Mouse (Mus musculus): ENCODE results near the gene Smarcd3. TPM values are rescaled to one million over a fixed set of nuclear protein-coding genes. Genes with fewer than 3 reads are reported as not detected.

Gene Smarcd3
- total RNA-seq, 2 experiments from 2014 or later, result 95.3 to 108 TPM

GRCm38 (mm10) chr5:24623041-24623985 is 898 bp downstream of the Smarcd3 start:
- DNase-seq (ENCODE audit: low spot score in 2 of 2), result peak in 1 of 2 experiments; percentile 36
- intact Hi-C loops (cut with DNase I), result no loop called here

GRCm38 (mm10) chr5:24622386-24623040 is 1.7 kb downstream of the Smarcd3 start:
- no peak for DNase-seq (ENCODE audit: low spot score in 2 of 2)
- intact Hi-C loops (cut with DNase I), result no loop called here

- no peak for DNase-seq (ENCODE audit: low spot score in 2 of 2)
- intact Hi-C loops (cut with DNase I), result no loop called here
These were observed 3.6 kb downstream of the Smarcd3 start for GRCm38 (mm10) chr5:24620626-24621025.

- intact Hi-C loops (cut with DNase I), result no loop called here
- DNase-seq (ENCODE audit: low spot score in 2 of 2), result no peak
These were observed 4.1 kb downstream of the Smarcd3 start for GRCm38 (mm10) chr5:24620116-24620515.

- no peak for DNase-seq (ENCODE audit: low spot score in 2 of 2)
- intact Hi-C loops (cut with DNase I), result no loop called here
These were observed 5.3 kb downstream of the Smarcd3 start for GRCm38 (mm10) chr5:24618921-24619320.

GRCm38 (mm10) chr5:24615097-24615496 is 9.1 kb downstream of the Smarcd3 start:
- intact Hi-C loops (cut with DNase I), result no loop called here
- DNase-seq (ENCODE audit: low spot score in 2 of 2), result no peak

GRCm38 (mm10) chr5:24612302-24612649 is 11.9 kb downstream of the Smarcd3 start:
- intact Hi-C loops (cut with DNase I), result no loop called here
- DNase-seq (ENCODE audit: low spot score in 2 of 2), result no peak

GRCm38 (mm10) chr5:24611366-24612301 is 12.6 kb downstream of the Smarcd3 start:
- intact Hi-C loops (cut with DNase I), result no loop called here
- no peak for DNase-seq (ENCODE audit: low spot score in 2 of 2)

GRCm38 (mm10) chr5:24609388-24609787 is 14.8 kb downstream of the Smarcd3 start:
- intact Hi-C loops (cut with DNase I), result no loop called here
- no peak for DNase-seq (ENCODE audit: low spot score in 2 of 2)

GRCm38 (mm10) chr5:24605980-24606665 is 18.1 kb downstream of the Smarcd3 start:
- DNase-seq (ENCODE audit: low spot score in 2 of 2), result no peak
- intact Hi-C loops (cut with DNase I), result no loop called here

- DNase-seq (ENCODE audit: low spot score in 2 of 2), result no peak
- intact Hi-C loops (cut with DNase I), result no loop called here
These were observed 18.8 kb downstream of the Smarcd3 start for GRCm38 (mm10) chr5:24605321-24605979.

GRCm38 (mm10) chr5:24604656-24605100 is 19.5 kb downstream of the Smarcd3 start:
- intact Hi-C loops (cut with DNase I), result no loop called here
- DNase-seq (ENCODE audit: low spot score in 2 of 2), result peak; percentile 81 to 83

GRCm38 (mm10) chr5:24604080-24604655 is 20.0 kb downstream of the Smarcd3 start:
- intact Hi-C loops (cut with DNase I), result no loop called here
- no peak for DNase-seq (ENCODE audit: low spot score in 2 of 2)

- intact Hi-C loops (cut with DNase I), result loop anchor here (2.0 kb wide), 1 partner anchor 21 kb away; the partner anchor contains the start of gene Smarcd3
- no peak for DNase-seq (ENCODE audit: low spot score in 2 of 2)
These were observed 20.7 kb downstream of the Smarcd3 start for GRCm38 (mm10) chr5:24603431-24604010.

GRCm38 (mm10) chr5:24602751-24603343 is 21.4 kb downstream of the Smarcd3 start:
- intact Hi-C loops (cut with DNase I), result loop anchor here (2.0 kb wide), 1 partner anchor 22 kb away; the partner anchor contains the start of gene Smarcd3
- no peak for DNase-seq (ENCODE audit: low spot score in 2 of 2)

GRCm38 (mm10) chr5:24601911-24602750 is 22.1 kb downstream of the Smarcd3 start:
- DNase-seq (ENCODE audit: low spot score in 2 of 2), result no peak
- intact Hi-C loops (cut with DNase I), result loop anchor here (2.0 kb wide), 1 partner anchor 23 kb away; the partner anchor contains the start of gene Smarcd3

All from left cerebral cortex, postnatal 36 days (tissue).